Mouse (Mus musculus) liver, embryonic 16.5 days (tissue): ENCODE data around the gene Snx27. TPM values are rescaled to one million over a fixed set of nuclear protein-coding genes. Genes with fewer than 3 reads are reported as not detected.

Experiments used
- ATAC-seq: fragments of 200-750 bp; cut with Nextera tagmentation; 2 replicates; pipeline ENCODE4 v1.8.0; 2017; ENCODE audit warnings: low read depth, mild to moderate bottlenecking, moderate number of reproducible peaks, moderate library complexity
- H3K27ac ChIP-seq: fragments of 300-500 bp; sonication (generic); 2 replicates; pipeline ENCODE4 v1.5.1; 2014; ENCODE audit warnings: mild to moderate bottlenecking, low read length
- H3K27me3 ChIP-seq: fragments of 300-500 bp; sonication (generic); 2 replicates; pipeline ENCODE4 v1.6.1; 2014; ENCODE audit warnings: low read depth, low read length, mixed read lengths; ENCODE audit not compliant: control insufficient read depth, insufficient read depth
- H3K36me3 ChIP-seq: fragments of 300-500 bp; sonication (generic); 2 replicates; pipeline ENCODE4 v1.6.1; 2014; ENCODE audit warnings: mild to moderate bottlenecking; ENCODE audit not compliant: control insufficient read depth, insufficient read depth
- H3K4me1 ChIP-seq: fragments of 300-500 bp; sonication (generic); 2 replicates; pipeline ENCODE4 v1.6.1; 2014; ENCODE audit warnings: low read depth, low read length, mixed read lengths; ENCODE audit not compliant: control insufficient read depth
- H3K4me2 ChIP-seq: fragments of 300-500 bp; sonication (generic); 2 replicates; pipeline ENCODE4 v1.6.1; 2014; ENCODE audit warnings: low read depth, low read length, mixed read lengths
- H3K4me3 ChIP-seq: fragments of 300-500 bp; sonication (generic); 2 replicates; pipeline ENCODE4 v1.5.1; 2014; ENCODE audit warnings: low read depth, mild to moderate bottlenecking, low read length
- H3K9ac ChIP-seq: fragments of 300-500 bp; sonication (generic); 2 replicates; pipeline ENCODE4 v1.6.1; 2014; ENCODE audit warnings: low read depth, low read length
- H3K9me3 ChIP-seq: fragments of 300-500 bp; sonication (generic); replicated peaks from 2 replicates; pipeline ENCODE4 v1.6.1; 2016; ENCODE audit warnings: low read length; ENCODE audit not compliant: control insufficient read depth
- WGBS: fragments of 180-500 bp; shearing (Covaris S2); extraction: QIAGEN DNeasy Blood & Tissue Kit; methylation state at CpG from one replicate; pipeline ENCODE4 v1.1.7; 2014; ENCODE audit not compliant: insufficient replicate concordance; 5-methylcytosine and 5-hydroxymethylcytosine counted together
- polyA plus RNA-seq: library from polyadenylated mRNA; unstranded; fragments of >200 nt; fragmentation: Nextera tagmentation; extraction: Ambion mirVana; gene quantifications from 2 replicates; pipeline ENCODE4 v1.2.1, GENCODE M21; 2015

Snx27 gene
- polyA plus RNA-seq, 1 experiment from 2014 or later: 12.3 TPM

DNA sequence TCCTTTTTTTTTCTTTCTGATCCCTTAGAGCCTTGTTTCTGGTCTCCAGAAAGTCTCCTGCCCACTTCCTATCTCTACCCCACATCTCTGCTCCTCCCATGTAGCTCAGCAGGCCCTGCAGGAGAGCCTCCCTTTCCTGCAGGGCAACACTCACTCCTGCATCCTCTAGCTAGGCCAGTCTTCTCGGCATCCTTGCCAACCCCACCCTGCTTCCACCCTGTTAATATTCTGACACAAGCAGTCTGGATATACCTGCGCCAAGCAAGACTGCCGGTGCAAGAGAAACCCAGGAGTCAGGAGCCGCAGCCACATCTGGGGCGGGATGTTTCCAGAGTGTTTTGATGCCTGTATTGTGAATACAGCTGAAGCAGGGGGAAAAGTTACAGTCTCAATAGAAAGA is 29.3 kb upstream of the Snx27 start:
- no peak overlapping the region for H3K27ac ChIP-seq
- H3K4me2 ChIP-seq: no peak overlapping the region
- WGBS: 63% methylated on average over 5 of the region's 5 CpGs
- 0 out of 2 replicates have a peak, but pooled peaks cover 2% of the 10 kb centered on the region for H3K4me1 ChIP-seq
- no peaks in the 10 kb centered on the region for H3K36me3 ChIP-seq
- H3K4me3 ChIP-seq: no peak overlapping the region
- no peaks in the 10 kb centered on the region for H3K27me3 ChIP-seq
- H3K9ac ChIP-seq: no peak overlapping the region
- ATAC-seq: no peak
- no peaks in the 10 kb centered on the region for H3K9me3 ChIP-seq

GRCm38 (mm10) chr3:94611343-94611742 is 28.8 kb upstream of the Snx27 start:
- Histone ChIP-seq H3K9me3 (no peaks in the 10 kb centered on the region), H3K4me3 (no peak overlapping the region), H3K27me3 (no peaks in the 10 kb centered on the region), H3K36me3 (no peaks in the 10 kb centered on the region), H3K9ac (no peak overlapping the region), H3K4me2 (no peak overlapping the region), H3K4me1 (0 out of 2 replicates have a peak, but pooled peaks cover 2% of the 10 kb centered on the region), H3K27ac (no peak overlapping the region)
- ATAC-seq: no peak
- 53% methylated on average over 4 of the region's 4 CpGs for WGBS

DNA sequence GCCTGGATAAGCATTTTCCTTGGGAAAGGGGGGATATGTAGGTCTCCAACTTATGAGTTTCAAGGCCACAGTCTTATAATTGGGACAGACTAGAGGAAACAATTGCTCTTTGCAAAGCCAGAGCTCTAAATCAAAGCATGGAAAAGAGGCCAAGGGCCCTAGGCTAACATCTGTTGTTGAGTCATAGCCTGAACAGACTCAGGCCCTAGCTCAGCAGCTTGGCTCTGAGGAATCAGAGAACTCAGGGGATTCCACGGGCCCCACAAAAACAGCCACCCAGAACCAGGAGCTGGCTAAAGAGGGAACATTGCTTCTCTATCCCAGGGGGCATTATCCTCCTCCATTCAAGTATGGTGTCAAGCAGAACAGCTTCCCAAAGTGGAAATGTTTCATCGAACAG is 28.1 kb upstream of the Snx27 start:
- no peaks in the 10 kb centered on the region for H3K36me3 ChIP-seq
- no peak overlapping the region for H3K9ac ChIP-seq
- no peaks in the 10 kb centered on the region for H3K9me3 ChIP-seq
- H3K4me3 ChIP-seq: no peak overlapping the region
- 63% methylated on average over 2 of the region's 2 CpGs for WGBS
- no peak overlapping the region for H3K4me2 ChIP-seq
- H3K27me3 ChIP-seq: no peaks in the 10 kb centered on the region
- ATAC-seq: no peak
- H3K27ac ChIP-seq: no peak overlapping the region
- H3K4me1 ChIP-seq: 0 out of 2 replicates have a peak, but pooled peaks cover 2% of the 10 kb centered on the region

- no peak for ATAC-seq
- Histone ChIP-seq H3K4me2 (no peak overlapping the region), H3K4me3 (no peak overlapping the region), H3K9ac (no peak overlapping the region), H3K4me1 (0 out of 2 replicates have a peak, but pooled peaks cover 2% of the 10 kb centered on the region), H3K27me3 (no peaks in the 10 kb centered on the region), H3K9me3 (no peaks in the 10 kb centered on the region), H3K36me3 (no peaks in the 10 kb centered on the region), H3K27ac (no peak overlapping the region)
- WGBS: 51% methylated on average over 3 of the region's 3 CpGs
These were observed 27.1 kb upstream of the Snx27 start for GRCm38 (mm10) chr3:94609621-94610020.

DNA sequence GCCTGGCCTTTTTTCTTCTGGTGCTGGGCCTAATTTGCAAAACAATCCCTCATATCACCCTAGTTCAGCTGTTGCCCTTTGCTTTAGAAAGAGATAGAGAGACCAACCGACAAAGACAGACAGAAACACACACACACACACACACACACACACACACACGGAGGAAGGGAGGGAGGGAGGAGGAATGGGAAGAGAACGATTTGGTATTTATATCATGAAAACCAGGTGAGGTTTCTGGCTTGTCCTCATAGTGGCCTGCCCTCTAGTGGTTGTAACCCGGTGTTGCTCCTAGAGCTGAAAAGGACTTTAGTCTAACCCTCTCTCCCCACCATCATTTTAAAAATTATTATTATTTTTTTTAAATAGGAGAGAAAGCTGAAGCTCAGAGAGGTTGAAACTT is 19.4 kb upstream of the Snx27 start:
- H3K9ac ChIP-seq: no peak overlapping the region
- no peaks in the 10 kb centered on the region for H3K36me3 ChIP-seq
- ATAC-seq: no peak
- H3K4me1 ChIP-seq: no peaks in the 10 kb centered on the region; the same call in 1 of the 2 replicates
- no peak overlapping the region for H3K4me2 ChIP-seq
- H3K9me3 ChIP-seq: no peaks in the 10 kb centered on the region
- WGBS: 0% methylated on average over 4 of the region's 4 CpGs
- H3K27me3 ChIP-seq: no peaks in the 10 kb centered on the region
- H3K27ac ChIP-seq: no peak overlapping the region
- no peak overlapping the region for H3K4me3 ChIP-seq

GRCm38 (mm10) chr3:94597224-94597779 is 14.8 kb upstream of the Snx27 start:
- no peak overlapping the region for H3K4me3 ChIP-seq
- H3K4me1 ChIP-seq: no peaks in the 10 kb centered on the region; the same call in 1 of the 2 replicates
- WGBS: 15% methylated on average over 3 of the region's 3 CpGs
- H3K36me3 ChIP-seq: no peaks in the 10 kb centered on the region
- no peaks in the 10 kb centered on the region for H3K9me3 ChIP-seq
- H3K27me3 ChIP-seq: no peaks in the 10 kb centered on the region
- ATAC-seq: peak; percentile 81
- no peak overlapping the region for H3K4me2 ChIP-seq
- H3K27ac ChIP-seq: no peak overlapping the region
- H3K9ac ChIP-seq: no peak overlapping the region

- Histone ChIP-seq H3K27ac (no peak overlapping the region), H3K36me3 (no peaks in the 10 kb centered on the region), H3K27me3 (no peaks in the 10 kb centered on the region), H3K4me2 (no peak overlapping the region), H3K4me1 (no peaks in the 10 kb centered on the region; the same call in 1 of the 2 replicates), H3K9me3 (no peaks in the 10 kb centered on the region), H3K9ac (no peak overlapping the region), H3K4me3 (no peak overlapping the region)
- 53% methylated on average over 6 of the region's 6 CpGs for WGBS
- no peak for ATAC-seq
These were observed 13.4 kb upstream of the Snx27 start for GRCm38 (mm10) chr3:94595871-94596287.

DNA sequence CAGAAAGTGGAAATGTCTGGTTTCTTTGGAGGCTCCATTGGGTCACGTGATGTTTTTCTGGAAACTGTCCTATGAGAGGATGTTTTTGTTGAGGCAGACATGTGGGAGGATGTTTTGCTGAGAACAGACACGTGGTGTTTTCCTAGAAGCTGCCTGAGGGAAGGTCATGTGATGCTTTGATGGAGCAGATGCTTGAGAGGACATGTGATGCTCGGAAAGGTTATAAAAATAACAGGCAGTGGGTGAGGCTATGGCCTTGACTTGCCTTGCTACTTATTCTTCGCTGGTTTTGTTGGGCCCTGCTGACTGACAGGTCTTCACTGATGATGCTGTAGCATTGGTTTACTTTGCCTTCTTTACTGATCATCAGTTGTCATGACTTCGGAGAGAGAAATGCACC is 8.6 kb upstream of the Snx27 start:
- Histone ChIP-seq H3K4me2 (no peak overlapping the region), H3K36me3 (no peaks in the 10 kb centered on the region), H3K4me1 (no peaks in the 10 kb centered on the region), H3K4me3 (no peak overlapping the region), H3K9ac (no peak overlapping the region), H3K27me3 (no peaks in the 10 kb centered on the region), H3K9me3 (no peaks in the 10 kb centered on the region), H3K27ac (no peak overlapping the region)
- 56% methylated on average over 5 of the region's 5 CpGs for WGBS
- ATAC-seq: no peak

DNA sequence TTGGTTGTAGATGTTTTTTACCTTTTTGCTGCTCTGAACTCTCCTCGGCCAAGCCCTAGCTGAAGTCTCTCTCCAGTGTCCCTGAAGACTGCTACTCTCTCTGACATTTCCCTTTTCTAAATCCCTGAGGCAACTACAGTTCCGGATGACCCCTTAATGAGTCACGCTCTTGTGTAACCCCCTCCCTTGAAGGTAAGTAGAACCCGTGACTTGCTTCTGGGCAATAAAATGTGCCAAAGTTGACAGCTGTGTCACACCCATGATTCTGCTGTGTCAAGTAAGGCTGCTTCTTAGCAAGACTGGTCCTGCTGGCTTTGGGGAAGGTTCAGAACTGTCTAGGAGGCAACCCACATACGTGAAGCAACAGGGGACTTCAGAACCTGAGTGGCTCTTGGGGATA is 5.4 kb upstream of the Snx27 start:
- peak; percentile 48; the same call in 1 of the 2 replicates for ATAC-seq
- H3K27me3 ChIP-seq: no peaks in the 10 kb centered on the region
- no peak overlapping the region for H3K4me2 ChIP-seq
- no peak overlapping the region for H3K9ac ChIP-seq
- no peaks in the 10 kb centered on the region for H3K4me1 ChIP-seq
- no peaks in the 10 kb centered on the region for H3K9me3 ChIP-seq
- H3K27ac ChIP-seq: no peak overlapping the region
- 50% methylated on average over 5 of the region's 5 CpGs for WGBS
- no peaks in the 10 kb centered on the region for H3K36me3 ChIP-seq
- no peak overlapping the region for H3K4me3 ChIP-seq
